Mouse (Mus musculus) monocyte, adult 5-6 weeks (primary cell): Measurements from ENCODE around the gene Plrg1. TPM values are rescaled to one million over a fixed set of nuclear protein-coding genes. Genes with fewer than 3 reads are reported as not detected.

Source experiments
- ATAC-seq: fragments of 153-309, 156-312 bp; replicated peaks from 2 replicates; pipeline ENCODE4 v1.8.0; 2017; ENCODE audit warnings: mild to moderate bottlenecking; ENCODE audit not compliant: low TSS enrichment, insufficient number of reproducible peaks, severe bottlenecking, poor library complexity, low FRiP score
- total RNA-seq: library from RNA; stranded (forward); fragments of 200-1000, 200-491, 200-594 nt; gene quantifications from 3 replicates; pipeline ENCODE4 v1.2.3, GENCODE M21; 2017

The Plrg1 gene
- total RNA-seq, 1 experiment from 2014 or later = 57.3 TPM

GRCm38 (mm10) chr3:83114946-83115345 lies 59.6 kb downstream of the Plrg1 start:
- no peak for ATAC-seq

- ATAC-seq = no peak
Observed at GRCm38 (mm10) chr3:83117592-83117991, 62.3 kb downstream of the Plrg1 start.

Other genes starting within 250 kb of the Plrg1 start
- not detected in 3 replicates for gene Rbm46, start 179.0 kb upstream of the Plrg1 start, total RNA-seq
- gene Lrat, start 151.5 kb upstream of the Plrg1 start, total RNA-seq = not detected in 3 replicates
- not detected in 3 replicates for gene Fgg, start 47.8 kb upstream of the Plrg1 start, total RNA-seq
- not detected in 3 replicates for gene Fga, start 29.4 kb upstream of the Plrg1 start, total RNA-seq
- gene Fgb, start 5.7 kb upstream of the Plrg1 start, total RNA-seq = not detected in 3 replicates
- gene Dchs2, start 72.4 kb downstream of the Plrg1 start, total RNA-seq = not detected in 3 replicates